Mouse (Mus musculus) E14TG2a.4 (cell line): ENCODE results near the gene Gm4553.

Experiments used
- CTCF ChIP-seq: conservative IDR thresholded peaks from 2 replicates; pipeline ENCODE4 v1.5.1; 2014; ENCODE audit warnings: low read length
- NANOG ChIP-seq: IDR thresholded peaks from 2 replicates; pipeline ENCODE4 v1.6.1; 2014; ENCODE audit warnings: borderline replicate concordance, low read length, mixed read lengths
- POU5F1 ChIP-seq: IDR thresholded peaks from 2 replicates; pipeline ENCODE4 v1.6.1; 2014; ENCODE audit warnings: low read length, borderline replicate concordance

DNA sequence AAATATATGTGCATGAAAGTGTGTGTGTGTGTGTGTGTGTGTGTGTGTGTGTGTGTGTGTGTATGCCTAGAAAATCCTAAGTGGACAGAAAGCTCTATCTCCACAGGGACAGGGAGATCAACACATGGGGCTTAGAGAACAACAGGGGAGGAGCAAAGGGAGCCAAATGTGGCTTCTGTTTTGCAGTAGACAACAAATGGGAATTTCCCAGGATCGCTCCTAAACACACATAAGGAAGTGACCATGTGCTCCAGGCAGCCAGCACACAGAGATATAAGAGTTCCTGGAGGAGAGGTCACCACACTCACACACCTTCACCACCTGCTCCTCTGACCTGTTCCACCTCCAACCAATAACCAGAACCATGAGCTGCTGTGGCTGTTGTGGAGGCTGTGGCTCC, 35.5 kb upstream of the Gm4553 start, which contains the start of gene Krtap5-3:
- TF ChIP-seq CTCF (no peak), NANOG (no peak), POU5F1 (no peak)
